Mouse (Mus musculus) heart, adult 9 months (tissue): Measurements from ENCODE around the gene Tcf23.
"Not testable (repeated sequence)": the region's sequence is repeated elsewhere in the genome, so short reads cannot be mapped to it uniquely, and the experiment has no call there.

Experiments used
- DNase-seq, 2 experiments: peaks; one replicate each; pipeline ENCODE4 v3.0.0; 2022; ENCODE audit warnings: low spot score in 2 of 2

Gene Tcf23

GRCm38 (mm10) chr5:30994910-30995635 is 26.6 kb downstream of the Tcf23 start:
- no peak for DNase-seq

GRCm38 (mm10) chr5:30998306-30998705 is 29.8 kb downstream of the Tcf23 start:
- DNase-seq = peak in 1 of 2 experiments; percentile 17

- DNase-seq = no peak
These were observed 30.9 kb downstream of the Tcf23 start for GRCm38 (mm10) chr5:30999324-30999723.

GRCm38 (mm10) chr5:31000122-31000521 is 31.7 kb downstream of the Tcf23 start:
- DNase-seq = no peak

GRCm38 (mm10) chr5:31000993-31001392 is 32.5 kb downstream of the Tcf23 start:
- no peak for DNase-seq

GRCm38 (mm10) chr5:31001560-31001959 is 33.1 kb downstream of the Tcf23 start:
- DNase-seq = no peak

- DNase-seq = peak; percentile 53 to 81
These were observed 35.7 kb downstream of the Tcf23 start for GRCm38 (mm10) chr5:31004184-31004583.

DNA sequence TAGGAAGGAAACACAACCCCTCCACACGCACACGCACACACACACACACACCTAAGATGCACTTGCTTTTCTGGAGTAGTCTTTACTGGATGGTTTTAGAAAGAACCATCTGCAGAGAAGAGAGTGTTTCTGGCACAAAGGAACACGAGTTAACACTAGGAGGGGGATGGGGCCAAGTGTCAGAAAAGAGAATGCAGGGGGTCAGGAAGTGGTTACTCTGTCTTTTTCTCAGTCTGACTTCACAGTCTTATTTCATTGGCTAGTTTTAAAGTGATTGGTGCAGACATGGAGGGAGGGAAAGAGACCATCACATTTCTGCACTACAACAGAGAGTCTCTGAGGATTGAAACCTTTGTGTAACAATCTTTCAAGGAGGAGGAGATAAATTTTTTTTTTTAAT is 44.3 kb downstream of the Tcf23 start:
- DNase-seq = no peak

- DNase-seq = no peak
These were observed 47.5 kb downstream of the Tcf23 start for GRCm38 (mm10) chr5:31015913-31016312.

GRCm38 (mm10) chr5:31021790-31022189 is 53.3 kb downstream of the Tcf23 start:
- not testable (repeated sequence) for DNase-seq

- DNase-seq = no peak
These were observed 54.2 kb downstream of the Tcf23 start for GRCm38 (mm10) chr5:31022690-31023089.

DNA sequence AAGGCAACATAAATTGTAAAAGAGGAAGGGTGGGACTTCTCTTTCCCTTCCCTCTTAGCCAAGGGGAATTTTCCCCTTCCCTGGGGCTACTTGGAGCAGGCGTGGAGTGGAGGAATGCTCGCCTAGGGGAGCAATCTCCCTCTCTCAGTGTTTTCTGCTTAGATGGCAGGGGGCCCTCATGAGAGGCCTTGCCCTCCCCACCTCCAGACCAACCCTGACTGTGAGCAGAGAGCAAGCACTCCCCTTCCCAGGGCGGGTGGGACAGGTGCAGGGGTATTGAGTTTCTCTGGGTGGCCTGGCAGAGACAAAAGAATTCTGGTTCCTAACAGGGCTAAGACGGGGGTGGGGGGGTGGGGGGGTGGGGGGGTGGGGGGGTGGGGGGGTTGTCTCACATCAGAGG is 54.8 kb downstream of the Tcf23 start:
- no peak for DNase-seq

GRCm38 (mm10) chr5:31024641-31025040 is 56.2 kb downstream of the Tcf23 start:
- no peak for DNase-seq
